Mouse (Mus musculus) liver, postnatal 0 days (tissue): ENCODE measurements around the gene Lsm3.

Experiments
- CTCF ChIP-seq: sonication (generic); IDR thresholded peaks from 2 replicates; pipeline ENCODE4 v1.5.1; 2016; ENCODE audit warnings: antibody characterized with exemption, low read depth
- EP300 ChIP-seq: IDR thresholded peaks from 2 replicates; pipeline ENCODE4 v1.6.1; 2016; ENCODE audit warnings: antibody characterized with exemption, low read depth, mild to moderate bottlenecking

GRCm38 (mm10) chr6:91509326-91509725, 6.4 kb upstream of the Lsm3 start:
- peak; percentile 93 for TF ChIP-seq CTCF
- no peak for TF ChIP-seq EP300
